Mouse (Mus musculus): ENCODE data around the gene Lypd3.
A peak's percentile ranks its signal among the peaks of the same experiment; 100 is the strongest.
"Not testable (repeated sequence)": the region's sequence is repeated elsewhere in the genome, so short reads cannot be mapped to it uniquely, and the experiment has no call there.

The Lypd3 gene

DNA sequence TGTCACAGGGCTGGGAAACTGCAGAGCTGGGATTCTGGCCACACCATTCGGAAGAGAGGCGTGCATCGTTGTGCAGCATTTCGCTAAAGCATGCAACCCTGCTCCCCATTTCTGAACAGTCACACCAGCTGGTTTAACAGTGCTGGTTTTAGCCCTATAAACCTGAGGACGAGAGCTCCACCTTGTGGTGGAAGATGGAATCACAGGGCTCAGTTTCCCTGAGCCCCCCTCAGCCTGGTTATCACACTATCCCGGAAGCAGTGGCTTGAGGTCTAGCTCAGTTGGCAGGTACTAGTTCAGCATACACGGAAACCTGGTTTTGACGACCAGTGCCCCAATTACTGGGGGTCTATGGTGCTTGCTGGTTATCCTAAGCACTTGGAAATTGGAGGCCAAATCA is 26.2 kb downstream of the Lypd3 start:
- DNase-seq (ENCODE audit: low read depth): peak; percentile 72

GRCm38 (mm10) chr7:24664301-24664700 is 28.0 kb downstream of the Lypd3 start:
- DNase-seq (ENCODE audit: low read depth): no peak

DNA sequence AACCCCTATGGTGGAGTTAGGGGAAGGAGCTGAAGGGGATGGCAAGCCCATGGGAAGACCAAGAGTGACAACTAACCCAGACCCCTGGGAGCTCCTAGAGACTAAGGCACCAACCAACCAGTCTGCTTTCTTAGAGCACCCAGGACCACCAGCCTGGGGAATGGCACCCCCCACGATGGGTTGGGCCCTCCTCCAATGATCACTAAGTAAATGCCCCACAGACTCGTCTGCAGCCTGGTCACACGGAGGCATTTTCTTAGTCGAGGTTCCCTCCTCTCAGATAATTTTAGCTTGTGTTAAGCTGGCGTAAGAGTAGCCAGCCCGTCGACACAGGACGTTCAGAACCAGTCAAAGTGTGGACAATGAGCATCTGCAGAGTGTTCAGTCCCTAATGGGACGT is 28.6 kb downstream of the Lypd3 start:
- DNase-seq (ENCODE audit: low read depth): no peak

DNA sequence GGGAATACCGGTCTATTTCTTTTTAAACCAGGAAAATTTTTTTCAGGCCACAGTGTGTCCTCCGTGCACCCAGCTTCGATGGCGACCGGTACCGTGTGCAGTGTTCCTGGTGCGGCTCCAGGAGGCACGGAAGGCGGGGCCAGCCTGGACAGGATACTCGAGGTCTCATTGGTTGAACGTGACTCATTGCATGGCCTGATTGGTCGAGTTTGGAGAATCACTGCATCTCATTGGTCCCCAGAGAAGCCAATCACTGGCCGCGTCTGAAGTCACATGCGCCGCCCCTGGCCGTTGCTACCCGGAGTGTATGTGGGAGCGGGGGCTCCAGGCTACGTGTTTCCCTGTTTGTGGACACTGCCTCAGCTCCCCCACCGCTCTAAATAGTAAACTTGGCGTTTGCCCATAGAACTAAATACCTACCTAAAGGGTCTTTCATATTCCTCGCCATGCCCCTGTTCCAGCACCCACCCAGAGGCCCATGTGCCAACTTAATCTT is 35.6 kb downstream of the Lypd3 start:
- no peak for DNase-seq (ENCODE audit: low read depth)

DNA sequence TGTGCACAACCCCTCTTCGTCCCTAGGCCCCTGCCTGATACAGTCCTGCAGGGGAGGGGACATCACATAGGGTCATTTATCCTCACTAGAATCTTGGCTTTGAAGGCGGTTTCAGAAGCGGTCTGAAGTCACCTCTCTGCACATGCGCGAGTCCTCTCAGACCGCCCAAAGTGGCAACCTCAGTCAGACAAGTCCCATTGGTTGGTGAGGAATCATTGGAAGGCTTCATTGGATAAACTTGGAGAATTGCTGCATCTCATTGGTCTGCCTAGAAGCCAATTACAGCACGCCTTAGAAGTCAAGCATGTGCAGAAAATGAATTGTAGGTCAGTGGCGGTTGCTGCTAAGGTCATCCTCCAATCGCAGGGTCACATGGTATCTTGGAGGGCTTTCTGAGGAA is 40.2 kb downstream of the Lypd3 start, which contains the start of gene Tex101:
Tex101 (minus strand) TSS at position 101 of the 400 bp plus-strand sequence.
- DNase-seq (ENCODE audit: low read depth): no peak

DNA sequence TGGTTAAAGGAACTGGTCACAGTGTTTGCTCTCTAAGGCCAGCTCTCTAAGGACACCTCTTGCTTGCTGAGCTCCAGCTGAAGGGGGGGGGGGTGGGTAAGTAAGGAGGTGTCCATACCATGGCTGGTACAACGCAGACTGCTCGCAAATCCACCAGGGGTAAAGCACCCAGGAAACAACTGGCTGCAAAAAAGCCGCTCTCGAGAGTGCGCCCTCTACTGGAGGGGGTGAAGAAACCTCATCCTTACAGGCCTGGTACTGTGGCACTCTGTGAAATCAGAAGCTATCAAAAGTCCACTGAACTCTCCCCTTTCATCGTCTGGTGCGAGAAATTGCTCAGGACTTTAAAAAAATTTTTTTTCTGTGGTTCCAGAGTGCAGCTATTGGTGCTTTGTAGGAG is 47.8 kb downstream of the Lypd3 start:
- DNase-seq (ENCODE audit: low read depth): not testable (repeated sequence)

- not testable (repeated sequence) for DNase-seq (ENCODE audit: low read depth)
These were observed 51.2 kb downstream of the Lypd3 start for GRCm38 (mm10) chr7:24687519-24687918.
